ENCODE assay signal across 10 mouse cellular contexts in the genomic region with DNA sequence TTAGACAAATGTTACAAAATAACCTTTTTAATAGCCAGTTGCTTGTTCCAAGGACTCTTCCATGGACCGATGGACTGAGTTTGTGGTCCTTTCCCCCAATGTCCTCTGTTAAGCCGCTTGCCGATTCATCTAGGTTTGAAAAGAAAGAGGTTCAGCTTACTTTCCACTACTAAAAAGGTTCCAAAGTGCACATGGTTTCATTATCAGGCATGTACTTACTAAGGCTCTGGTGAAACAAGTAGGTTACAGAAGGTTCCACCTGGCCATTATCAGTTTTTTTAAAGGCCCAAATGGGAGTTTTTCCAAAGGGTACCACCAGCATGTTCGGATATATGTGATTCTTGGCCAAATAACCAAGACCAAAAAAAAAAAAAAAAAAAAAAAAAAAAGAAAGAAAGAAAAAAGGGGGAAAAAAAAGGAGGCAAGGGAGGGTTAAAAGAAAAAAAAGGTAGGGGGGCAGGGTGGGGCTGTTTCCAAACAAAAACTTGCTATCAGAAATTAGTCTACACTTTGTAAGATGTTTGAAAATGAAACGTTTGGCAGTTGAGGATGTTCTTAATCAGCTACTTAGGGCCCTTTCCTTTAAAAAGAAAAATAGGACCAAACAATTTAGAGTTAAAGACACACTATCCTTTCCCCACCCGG. TPM values are rescaled to one million over a fixed set of nuclear protein-coding genes. Genes with fewer than 3 reads are reported as not detected.
A peak's percentile ranks its signal among the peaks of the same experiment; 100 is the strongest.
DNase-seq lines count a peak whose midpoint lies in the region; ATAC-seq and TF ChIP-seq lines count a peak whose summit lies in the region.
"Had no signal": no experiment of that assay in that cellular context is flagged by ENCODE, and none has a peak within 500 bp of the region (broad histone marks: within the 10 kb centered on the region; RNA-seq: fewer than 3 reads in every experiment).

No protein-coding gene starts in this region.

- 27% methylated on average over 6 of the region's 6 CpGs for WGBS in embryonic facial prominence, embryonic 13.5 days
- 14% methylated on average over 6 of the region's 6 CpGs for WGBS in intestine, postnatal 0 days
- WGBS in neural tube, embryonic 14.5 days = 52% methylated on average over 6 of the region's 6 CpGs

- H3K36me3 ChIP-seq in embryonic facial prominence, embryonic 13.5 days = peaks cover 40% of the 10 kb centered on the region
- peaks cover 29% of the 10 kb centered on the region for H3K36me3 ChIP-seq in intestine, postnatal 0 days (ENCODE audit: control insufficient read depth, insufficient read depth)
- peaks cover 6% of the 10 kb centered on the region; the same call in 1 of the 2 replicates for H3K36me3 ChIP-seq in neural tube, embryonic 14.5 days (ENCODE audit: control insufficient read depth, insufficient read depth, low read length)

- DNase-seq in left cerebral cortex, adult 2 months (ENCODE audit: extremely low spot score in 1 of 2, low spot score in 2 of 2) = no peak
- no peak for DNase-seq in left cerebral cortex, postnatal 10 days (ENCODE audit: extremely low spot score in 1 of 2, low spot score in 2 of 2)
- no peak for DNase-seq in gastrocnemius, postnatal 10 days
- no peak for DNase-seq in embryo, embryonic 11 days
- DNase-seq in layer of hippocampus, postnatal 36 days = no peak
- DNase-seq: kidney, postnatal 10 days; thymus, postnatal 4 days had no signal

- TF ChIP-seq CTCF in left cerebral cortex, adult 2 months (IDR thresholded peaks at IDR 0.05) = no peak
- no peak for TF ChIP-seq CTCF in intestine, postnatal 0 days (IDR thresholded peaks at IDR 0.05; ENCODE audit: low read depth)

- H3K27ac ChIP-seq in left cerebral cortex, adult 2 months = peak overlapping the region; percentile 96; the same call in 1 of the 2 replicates
- no peak overlapping the region for H3K27ac ChIP-seq in embryonic facial prominence, embryonic 13.5 days
- no peak overlapping the region; the same call in 1 of the 2 replicates for H3K27ac ChIP-seq in intestine, postnatal 0 days (ENCODE audit: low read depth, low read length)
- no peak overlapping the region for H3K27ac ChIP-seq in neural tube, embryonic 14.5 days (ENCODE audit: low read depth, low read length)

- peak overlapping the region; percentile 78 for H3K4me3 ChIP-seq in left cerebral cortex, adult 2 months
- peak overlapping the region; percentile 96 for H3K4me3 ChIP-seq in embryonic facial prominence, embryonic 13.5 days
- H3K4me3 ChIP-seq in intestine, postnatal 0 days (ENCODE audit: low read depth, low read length) = peak overlapping the region; percentile 93
- peak overlapping the region; percentile 98 for H3K4me3 ChIP-seq in neural tube, embryonic 14.5 days (ENCODE audit: low read depth, low read length)

- peak overlapping the region; percentile 99 for H3K9ac ChIP-seq in embryonic facial prominence, embryonic 13.5 days
- peak overlapping the region; percentile 96 for H3K9ac ChIP-seq in intestine, postnatal 0 days (ENCODE audit: low read depth, low read length)
- peak overlapping the region; percentile 96 for H3K9ac ChIP-seq in neural tube, embryonic 14.5 days (replicated peaks; ENCODE audit: low read depth, low read length)

- peak overlapping the region; percentile 66 for H3K4me2 ChIP-seq in embryonic facial prominence, embryonic 13.5 days
- H3K4me2 ChIP-seq in intestine, postnatal 0 days (replicated peaks; ENCODE audit: low read depth) = peak overlapping the region; percentile 72
- peak overlapping the region; percentile 96 for H3K4me2 ChIP-seq in neural tube, embryonic 14.5 days (ENCODE audit: low read depth, low read length)

- H3K4me1 ChIP-seq in embryonic facial prominence, embryonic 13.5 days = peaks cover 41% of the 10 kb centered on the region
- no peaks in the 10 kb centered on the region for H3K4me1 ChIP-seq in intestine, postnatal 0 days (replicated peaks; ENCODE audit: control insufficient read depth, insufficient read depth, low read length)
- peaks cover 28% of the 10 kb centered on the region; the same call in 1 of the 2 replicates for H3K4me1 ChIP-seq in neural tube, embryonic 14.5 days (ENCODE audit: control insufficient read depth, insufficient read depth, low read length)

- no peaks in the 10 kb centered on the region for H3K27me3 ChIP-seq in embryonic facial prominence, embryonic 13.5 days
- no peaks in the 10 kb centered on the region for H3K27me3 ChIP-seq in intestine, postnatal 0 days (replicated peaks; ENCODE audit: control insufficient read depth, insufficient read depth, low read length)
- H3K27me3 ChIP-seq in neural tube, embryonic 14.5 days (ENCODE audit: control insufficient read depth, insufficient read depth, low read length) = no peaks in the 10 kb centered on the region

- no peak for ATAC-seq in embryonic facial prominence, embryonic 13.5 days (ENCODE audit: insufficient number of reproducible peaks, insufficient read depth, low FRiP score, low TSS enrichment, low read depth)
- ATAC-seq in intestine, postnatal 0 days = no peak
- ATAC-seq in neural tube, embryonic 14.5 days (ENCODE audit: low read depth) = no peak

- intact Hi-C loops in left cerebral cortex, adult 2 months (cut with DNase I) = no loop called here
- intact Hi-C loops in left cerebral cortex, postnatal 10 days (cut with DNase I) = no loop called here

- no peaks in the 10 kb centered on the region for H3K9me3 ChIP-seq in embryonic facial prominence, embryonic 13.5 days
- no peaks in the 10 kb centered on the region for H3K9me3 ChIP-seq in intestine, postnatal 0 days (ENCODE audit: control insufficient read depth)
- H3K9me3 ChIP-seq in neural tube, embryonic 14.5 days (ENCODE audit: control insufficient read depth, low read length) = no peaks in the 10 kb centered on the region

RNA-seq across cellular contexts. Expression of gene Mfsd11, which starts 1.3 kb away (rescaled TPM):
- 10 to 100 TPM; 39.3 to 41.8 TPM for total RNA-seq in left cerebral cortex, adult 2 months (2021)
- total RNA-seq in left cerebral cortex, postnatal 10 days (2021) = 10 to 100 TPM; 39.8 to 49.4 TPM
- 42.6 and 45.6 TPM in 2 replicates for polyA plus RNA-seq in embryonic facial prominence, embryonic 13.5 days (2015; fragmentation: Nextera tagmentation; extraction: Ambion mirVana)
- 100 and 109 TPM in 2 replicates for polyA plus RNA-seq in intestine, postnatal 0 days (2015; fragmentation: Nextera tagmentation; extraction: Ambion mirVana)
- 40.6 and 53.9 TPM in 2 replicates for polyA plus RNA-seq in neural tube, embryonic 14.5 days (2014; fragmentation: Nextera tagmentation; extraction: Ambion mirVana)
- 10 to 100 TPM; 29.9 to 31.3 TPM for total RNA-seq in gastrocnemius, postnatal 10 days (2021)
- total RNA-seq in layer of hippocampus, postnatal 36 days (2021) = 10 to 100 TPM; 38.7 to 51.4 TPM

RNA-seq across cellular contexts. Expression of gene Srsf2, which starts 1.9 kb away (rescaled TPM):
- total RNA-seq in left cerebral cortex, adult 2 months (2021) = 100 to 1,000 TPM; 150 to 158 TPM
- 100 to 1,000 TPM; 196 to 199 TPM for total RNA-seq in left cerebral cortex, postnatal 10 days (2021)
- polyA plus RNA-seq in embryonic facial prominence, embryonic 13.5 days (2015; fragmentation: Nextera tagmentation; extraction: Ambion mirVana) = 784 and 830 TPM in 2 replicates
- 354 and 366 TPM in 2 replicates for polyA plus RNA-seq in intestine, postnatal 0 days (2015; fragmentation: Nextera tagmentation; extraction: Ambion mirVana)
- polyA plus RNA-seq in neural tube, embryonic 14.5 days (2014; fragmentation: Nextera tagmentation; extraction: Ambion mirVana) = 591 and 602 TPM in 2 replicates
- 100 to 1,000 TPM; 123 to 146 TPM for total RNA-seq in gastrocnemius, postnatal 10 days (2021)
- total RNA-seq in layer of hippocampus, postnatal 36 days (2021) = 100 to 1,000 TPM; 170 to 180 TPM

RNA-seq across cellular contexts. Expression of gene Jmjd6, which starts 7.7 kb away (rescaled TPM):
- 10 to 100 TPM; 29.7 to 35.9 TPM for total RNA-seq in left cerebral cortex, adult 2 months (2021)
- total RNA-seq in left cerebral cortex, postnatal 10 days (2021) = 10 to 100 TPM; 27.7 to 29.3 TPM
- polyA plus RNA-seq in embryonic facial prominence, embryonic 13.5 days (2015; fragmentation: Nextera tagmentation; extraction: Ambion mirVana) = 73.4 and 77.7 TPM in 2 replicates
- 44.4 and 44.7 TPM in 2 replicates for polyA plus RNA-seq in intestine, postnatal 0 days (2015; fragmentation: Nextera tagmentation; extraction: Ambion mirVana)
- 65.6 and 71.7 TPM in 2 replicates for polyA plus RNA-seq in neural tube, embryonic 14.5 days (2014; fragmentation: Nextera tagmentation; extraction: Ambion mirVana)
- total RNA-seq in gastrocnemius, postnatal 10 days (2021) = 10 to 100 TPM; 23.9 to 26.4 TPM
- 10 to 100 TPM; 35.0 to 44.9 TPM for total RNA-seq in layer of hippocampus, postnatal 36 days (2021)

RNA-seq across cellular contexts. Expression of gene Mettl23, which starts 7.9 kb away (rescaled TPM):
- 10 to 100 TPM; 23.9 to 26.3 TPM for total RNA-seq in left cerebral cortex, adult 2 months (2021)
- 10 to 100 TPM; 26.7 to 29.4 TPM for total RNA-seq in left cerebral cortex, postnatal 10 days (2021)
- 78.6 and 84.4 TPM in 2 replicates for polyA plus RNA-seq in embryonic facial prominence, embryonic 13.5 days (2015; fragmentation: Nextera tagmentation; extraction: Ambion mirVana)
- polyA plus RNA-seq in intestine, postnatal 0 days (2015; fragmentation: Nextera tagmentation; extraction: Ambion mirVana) = 34.1 and 37.1 TPM in 2 replicates
- 67.4 and 73.3 TPM in 2 replicates for polyA plus RNA-seq in neural tube, embryonic 14.5 days (2014; fragmentation: Nextera tagmentation; extraction: Ambion mirVana)
- 10 to 100 TPM; 28.4 to 32.5 TPM for total RNA-seq in gastrocnemius, postnatal 10 days (2021)
- 10 to 100 TPM; 30.3 to 30.4 TPM for total RNA-seq in layer of hippocampus, postnatal 36 days (2021)

RNA-seq across cellular contexts. Expression of gene Mxra7, which starts 23.1 kb away (rescaled TPM):
- 10 to 100 TPM; 15.3 to 22.5 TPM for total RNA-seq in left cerebral cortex, adult 2 months (2021)
- total RNA-seq in left cerebral cortex, postnatal 10 days (2021) = 10 to 100 TPM; 13.2 to 15.0 TPM
- polyA plus RNA-seq in embryonic facial prominence, embryonic 13.5 days (2015; fragmentation: Nextera tagmentation; extraction: Ambion mirVana) = 19.6 and 19.7 TPM in 2 replicates
- polyA plus RNA-seq in intestine, postnatal 0 days (2015; fragmentation: Nextera tagmentation; extraction: Ambion mirVana) = 33.6 and 39.4 TPM in 2 replicates
- 29.9 and 40.4 TPM in 2 replicates for polyA plus RNA-seq in neural tube, embryonic 14.5 days (2014; fragmentation: Nextera tagmentation; extraction: Ambion mirVana)
- total RNA-seq in gastrocnemius, postnatal 10 days (2021) = 10 to 100 TPM; 39.7 to 50.1 TPM
- 10 to 100 TPM; 22.3 to 22.6 TPM for total RNA-seq in layer of hippocampus, postnatal 36 days (2021)
